Mouse (Mus musculus): ENCODE measurements around the gene Nme8.

GRCm38 (mm10) chr13:19690417-19690816 is 7.2 kb downstream of the Nme8 start:
- TF ChIP-seq POLR2A (IDR thresholded peaks at IDR 0.05; ENCODE audit: low read depth, low read length) (no peak), NRF1 (IDR thresholded peaks at IDR 0.05; ENCODE audit: low read depth, low read length) (no peak), CHD1 (IDR thresholded peaks at IDR 0.05; ENCODE audit: low read depth, low read length) (no peak), ZC3H11A (IDR thresholded peaks at IDR 0.05; ENCODE audit: low read depth, low read length) (no peak), KAT2A (IDR thresholded peaks at IDR 0.05; ENCODE audit: insufficient replicate concordance, low read length) (no peak), USF1 (IDR thresholded peaks at IDR 0.05; ENCODE audit: low read depth, low read length) (no peak), UBTF (IDR thresholded peaks at IDR 0.05; ENCODE audit: low read depth, low read length) (no peak), CTCF (conservative IDR thresholded peaks at IDR 0.05 in 1 of 2, IDR thresholded peaks at IDR 0.05 in 1 of 2; ENCODE audit: low read depth in 2 of 2, low read length in 2 of 2) (no peak), BHLHE40 (IDR thresholded peaks at IDR 0.05; ENCODE audit: low read depth, low read length) (no peak)
